Mouse (Mus musculus) inflammation-experienced regulatory T-cells, adult 6 months (primary cell): ENCODE results near the gene Myo18a. TPM values are rescaled to one million over a fixed set of nuclear protein-coding genes. Genes with fewer than 3 reads are reported as not detected.

ENCODE experiments used
- ATAC-seq: one replicate; pipeline ENCODE4 v1.8.0; 2017
- polyA plus RNA-seq, 3 experiments: library from polyadenylated mRNA; unstranded; fragments of 100-300 nt; shearing (Covaris generic); gene quantifications; one replicate each; pipeline ENCODE4 v1.2.1; 2017

Gene Myo18a
- polyA plus RNA-seq, 3 experiments from 2014 or later = 23.8 to 27.3 (median 25.1) TPM

DNA sequence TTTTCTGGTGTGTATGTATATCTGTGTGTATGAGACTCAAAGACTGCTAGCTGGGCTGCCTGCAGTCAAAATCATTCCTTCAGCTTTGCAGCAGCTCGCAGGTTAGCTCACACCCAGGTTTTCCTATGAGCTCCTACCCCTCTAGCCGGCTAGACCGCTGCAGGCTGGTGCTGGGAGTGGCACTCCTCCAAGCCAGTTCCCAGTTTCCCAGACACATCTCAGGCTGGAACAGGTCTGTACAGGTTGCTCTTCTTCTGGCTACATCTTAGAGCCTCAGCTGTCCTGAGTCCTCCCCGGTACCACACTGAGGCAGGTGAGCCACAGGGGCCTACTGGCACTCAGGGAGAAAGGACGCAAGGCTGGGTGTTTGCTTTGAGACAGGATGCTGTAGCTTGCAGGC is 74.8 kb downstream of the Myo18a start:
- ATAC-seq = no peak

DNA sequence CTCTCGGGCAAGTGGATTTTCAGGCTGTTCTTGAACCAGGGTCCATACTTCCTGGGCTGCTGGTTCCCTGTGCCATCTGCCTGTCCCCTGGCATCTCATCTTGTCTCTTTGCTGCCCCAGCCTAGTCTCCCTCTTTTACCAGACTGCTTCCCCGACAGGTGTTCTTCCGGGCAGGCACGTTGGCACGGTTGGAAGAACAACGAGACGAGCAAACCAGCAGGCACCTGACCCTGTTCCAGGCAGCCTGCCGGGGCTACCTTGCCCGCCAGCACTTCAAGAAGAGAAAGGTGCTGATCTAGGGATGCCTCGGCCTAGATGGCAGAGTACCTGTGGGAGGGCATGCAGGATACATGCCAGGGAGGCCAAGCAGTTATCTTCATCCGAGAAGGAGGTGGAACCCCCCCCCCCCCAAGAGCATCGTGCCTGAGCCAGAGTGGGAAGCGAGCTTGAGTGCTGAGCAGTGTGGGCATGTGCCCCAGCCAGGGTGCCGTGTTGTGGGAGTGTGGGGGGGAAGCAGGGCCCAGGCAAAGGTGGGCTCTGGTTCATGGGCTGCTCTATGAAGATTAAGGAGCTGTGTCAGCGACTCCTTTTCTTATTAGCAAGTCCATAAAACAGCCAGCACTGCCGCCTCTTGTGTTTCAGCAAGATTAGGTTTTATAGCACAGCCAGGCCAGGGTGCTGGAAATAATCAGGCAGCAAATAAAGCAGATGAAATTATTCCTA is 77.6 kb downstream of the Myo18a start:
- ATAC-seq = no peak

DNA sequence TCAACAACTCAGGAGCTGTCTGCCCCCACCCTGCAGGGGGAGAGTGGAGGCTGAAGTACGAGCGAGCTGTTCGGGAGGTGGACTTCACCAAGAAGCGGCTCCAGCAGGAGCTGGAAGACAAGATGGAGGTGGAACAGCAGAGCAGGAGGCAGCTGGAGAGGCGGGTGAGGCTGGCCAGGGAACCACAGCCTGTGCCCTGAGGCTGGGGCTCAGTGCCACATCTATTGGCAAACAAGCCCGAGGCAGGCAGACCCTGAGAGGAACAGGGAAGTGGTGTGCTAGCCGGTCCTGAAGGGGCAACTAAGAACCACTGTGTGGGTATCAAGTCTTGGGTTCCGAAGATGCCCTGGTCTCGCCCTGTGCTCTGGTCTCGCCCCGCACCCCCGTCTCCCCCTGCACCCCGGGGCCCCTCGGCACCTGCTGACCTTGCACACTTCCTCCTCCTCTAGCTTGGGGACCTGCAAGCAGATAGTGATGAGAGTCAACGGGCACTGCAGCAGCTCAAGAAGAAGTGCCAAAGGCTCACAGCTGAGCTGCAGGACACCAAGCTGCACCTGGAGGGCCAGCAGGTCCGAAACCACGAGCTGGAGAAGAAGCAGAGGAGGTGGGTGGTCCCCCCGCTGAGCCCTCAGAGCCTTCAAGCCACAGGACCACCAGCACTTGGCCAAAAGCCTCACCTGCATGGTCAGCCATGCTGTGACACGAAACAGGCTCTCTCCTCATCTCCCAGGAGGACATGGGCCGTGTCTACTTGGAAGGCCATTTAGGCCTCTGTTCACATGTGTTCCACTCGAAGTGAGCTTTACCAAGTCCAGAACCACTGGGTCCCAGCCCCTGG is 80.2 kb downstream of the Myo18a start:
- no peak for ATAC-seq

DNA sequence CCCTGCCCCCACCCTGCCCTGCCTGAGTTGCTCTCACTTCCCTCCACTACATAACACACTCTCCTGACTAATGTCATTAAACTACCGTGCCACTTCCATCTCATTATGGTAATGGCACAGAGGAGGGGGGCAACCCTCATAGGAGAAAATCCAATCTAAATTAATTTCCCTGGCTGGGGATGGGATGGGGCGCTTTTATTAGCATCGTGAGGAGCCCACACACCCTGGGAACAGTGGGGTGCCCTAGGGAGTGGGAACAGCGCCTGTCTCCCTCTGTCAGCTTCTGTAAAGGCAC is 80.8 kb downstream of the Myo18a start:
- no peak for ATAC-seq

DNA sequence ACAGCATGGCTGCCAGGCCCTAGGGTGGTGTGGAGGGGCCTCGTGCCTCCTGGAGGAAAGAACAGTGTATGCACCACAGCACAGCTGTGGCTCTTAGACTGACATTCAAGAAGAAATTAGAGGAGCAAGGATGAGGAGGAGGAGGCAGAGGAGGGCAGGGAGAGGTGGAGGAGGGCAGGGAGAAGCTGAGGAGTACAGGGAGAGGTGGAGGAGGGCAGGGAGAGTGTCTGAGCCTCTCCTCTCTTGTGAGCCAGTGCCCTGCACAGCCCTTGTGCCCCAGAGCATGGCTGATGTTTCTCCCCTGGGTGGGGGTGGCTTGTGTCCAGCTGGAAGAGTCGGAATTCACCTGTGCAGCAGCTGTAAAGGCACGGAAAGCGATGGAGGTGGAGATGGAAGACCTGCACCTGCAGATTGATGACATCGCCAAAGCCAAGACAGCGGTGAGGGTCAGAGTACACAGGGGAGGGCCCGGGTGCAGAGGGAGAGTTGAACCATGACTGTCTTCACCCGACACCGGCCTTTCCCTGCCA is 84.6 kb downstream of the Myo18a start:
- ATAC-seq = no peak

DNA sequence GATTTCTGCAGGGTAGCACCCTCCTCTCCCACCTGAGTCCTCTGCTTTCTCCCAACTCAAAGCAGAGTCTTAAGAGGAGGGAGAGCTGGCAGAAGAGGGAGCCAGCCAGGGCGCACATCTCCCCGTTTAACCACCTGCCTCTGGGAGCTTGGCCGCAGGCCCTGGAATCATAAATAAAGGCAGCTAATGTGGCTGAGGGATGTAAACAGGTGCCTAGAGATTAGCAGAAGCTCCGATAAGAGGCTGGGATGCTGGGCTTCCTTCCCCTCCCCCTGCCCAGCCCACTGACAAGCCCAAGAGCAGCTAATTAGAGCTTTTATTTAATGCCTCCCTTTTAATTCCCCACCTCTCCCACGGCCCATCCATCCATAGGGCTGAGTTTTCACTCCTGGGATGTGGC is 85.1 kb downstream of the Myo18a start:
- no peak for ATAC-seq

DNA sequence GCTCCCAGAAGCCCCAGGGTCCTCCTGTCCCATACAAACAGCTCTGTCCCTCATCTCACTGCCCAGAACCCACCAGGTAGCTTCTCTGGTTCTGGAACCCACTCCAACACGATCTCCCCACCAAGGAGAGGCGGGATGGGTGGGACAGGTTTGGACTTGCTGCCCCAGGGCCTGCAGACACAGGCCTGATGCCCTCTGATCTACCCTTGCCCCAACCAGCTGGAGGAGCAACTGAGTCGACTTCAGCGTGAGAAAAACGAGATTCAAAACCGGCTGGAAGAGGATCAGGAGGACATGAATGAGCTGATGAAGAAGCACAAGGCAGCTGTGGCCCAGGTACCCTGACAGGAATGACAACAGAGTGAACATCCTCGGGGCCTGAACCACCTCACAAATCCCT is 86.1 kb downstream of the Myo18a start:
- ATAC-seq = no peak

DNA sequence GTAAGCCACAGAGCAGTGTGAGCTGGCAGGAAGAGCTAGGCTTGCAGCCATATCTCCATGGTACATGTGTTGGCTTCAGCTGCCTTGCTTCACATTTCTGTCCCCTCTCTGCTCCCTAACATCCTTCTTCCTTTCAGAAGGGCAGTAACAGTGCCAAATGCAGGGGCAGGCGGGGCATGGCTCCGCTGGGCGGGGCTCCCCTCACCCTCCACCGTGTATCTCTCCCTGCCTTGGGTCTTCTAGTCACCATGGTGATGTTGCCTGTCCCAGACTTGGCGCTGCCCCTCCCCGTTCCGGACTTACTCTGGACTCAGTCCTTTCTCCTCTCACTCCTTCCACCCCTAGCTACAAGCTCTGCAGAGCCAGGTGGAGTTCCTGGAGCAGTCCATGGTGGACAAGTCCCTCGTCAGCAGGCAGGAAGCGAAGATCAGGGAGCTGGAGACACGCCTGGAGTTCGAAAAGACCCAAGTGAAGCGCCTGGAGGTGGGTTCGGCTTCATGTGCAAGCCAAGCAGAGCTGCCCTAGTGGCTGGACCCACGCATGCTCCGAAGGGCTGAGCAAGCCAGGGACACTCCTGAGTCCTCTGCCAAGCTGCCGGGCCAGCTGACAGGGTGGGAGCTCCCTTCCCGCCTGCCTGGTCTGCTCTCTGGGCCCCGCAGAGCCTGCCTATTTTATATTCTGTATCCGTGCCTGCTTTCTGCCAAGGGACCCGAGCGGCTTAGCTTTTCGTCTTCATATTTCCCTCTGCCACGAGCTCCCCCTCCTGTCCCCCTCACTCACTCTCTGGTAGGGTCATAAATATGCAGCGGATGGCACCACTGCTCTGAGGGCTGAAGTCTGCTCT is 87.6 kb downstream of the Myo18a start:
- no peak for ATAC-seq

DNA sequence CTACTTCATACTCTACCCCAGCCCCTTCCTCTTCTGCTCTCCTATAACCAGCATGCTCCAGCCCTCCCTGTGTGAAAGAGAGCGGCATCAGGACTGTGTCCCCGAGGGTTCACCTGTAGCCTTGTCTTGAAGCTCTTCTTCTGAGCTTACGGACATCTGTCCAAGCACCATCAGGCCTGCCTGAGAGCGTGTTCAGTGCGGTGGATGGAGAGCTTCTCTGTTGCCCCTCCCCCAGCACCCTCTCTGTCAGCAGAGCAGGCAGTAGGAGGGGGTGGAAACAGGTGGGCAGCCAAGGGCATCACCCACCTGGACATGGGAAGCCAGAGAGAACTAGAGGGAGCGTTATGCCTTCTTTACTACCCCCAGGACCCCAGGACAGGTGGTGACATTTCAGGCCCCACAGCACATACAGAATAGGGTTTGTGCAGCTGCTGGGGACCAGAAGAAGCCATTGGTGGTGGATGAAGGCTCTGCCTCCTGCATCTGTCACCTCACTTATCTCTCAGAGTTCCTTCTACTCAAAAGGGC is 88.5 kb downstream of the Myo18a start:
- no peak for ATAC-seq

DNA sequence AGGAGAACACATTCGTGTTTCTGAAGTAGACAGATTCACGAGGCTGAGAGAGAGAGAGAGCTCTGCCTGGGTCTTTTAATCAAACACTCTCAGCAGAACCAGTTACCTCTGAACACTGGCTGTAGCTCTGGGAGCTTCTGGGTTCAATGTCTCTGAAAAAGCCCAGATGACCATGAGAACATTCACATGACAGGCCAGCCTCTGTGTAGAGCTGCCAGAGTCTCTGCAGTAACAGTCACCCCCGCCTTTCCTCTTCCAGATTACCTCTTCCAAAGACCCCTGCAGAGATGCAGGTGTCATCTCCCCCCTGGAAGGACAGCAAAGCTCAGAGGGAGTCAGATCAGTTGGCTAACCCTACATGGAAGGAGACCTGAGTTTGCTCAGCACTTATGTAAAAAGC is 89.1 kb downstream of the Myo18a start:
- no peak for ATAC-seq

DNA sequence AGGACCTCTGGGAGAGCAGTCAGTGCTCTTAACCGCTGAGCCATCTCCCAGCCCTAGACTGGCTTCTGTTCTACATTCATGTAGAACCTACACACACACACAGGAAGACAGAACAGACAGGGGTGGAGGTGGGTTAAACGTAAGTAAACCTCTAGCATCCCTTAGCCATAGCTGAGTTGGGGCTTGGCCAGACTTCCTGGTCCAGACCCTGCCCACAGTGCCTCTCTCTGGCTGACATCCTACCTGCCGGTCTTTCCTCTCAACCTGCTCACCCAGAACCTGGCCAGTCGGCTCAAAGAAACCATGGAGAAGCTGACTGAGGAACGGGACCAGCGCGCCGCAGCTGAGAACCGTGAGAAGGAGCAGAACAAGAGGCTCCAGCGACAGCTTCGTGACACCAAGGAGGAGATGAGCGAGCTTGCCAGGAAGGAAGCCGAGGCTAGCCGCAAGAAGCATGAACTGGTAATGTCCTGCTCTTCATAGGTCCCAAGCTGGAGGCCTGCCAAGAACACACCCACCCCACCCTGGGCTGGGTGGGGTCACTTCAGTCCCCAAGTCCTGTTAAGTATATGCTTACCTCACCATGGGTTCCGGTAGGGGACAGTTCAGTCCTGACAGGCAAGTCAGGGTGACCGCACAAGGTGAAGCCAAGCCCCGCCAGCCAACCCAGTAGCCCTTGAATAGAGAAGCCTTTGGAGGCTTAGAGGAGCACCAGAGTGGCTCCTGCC is 90.1 kb downstream of the Myo18a start:
- ATAC-seq = no peak

DNA sequence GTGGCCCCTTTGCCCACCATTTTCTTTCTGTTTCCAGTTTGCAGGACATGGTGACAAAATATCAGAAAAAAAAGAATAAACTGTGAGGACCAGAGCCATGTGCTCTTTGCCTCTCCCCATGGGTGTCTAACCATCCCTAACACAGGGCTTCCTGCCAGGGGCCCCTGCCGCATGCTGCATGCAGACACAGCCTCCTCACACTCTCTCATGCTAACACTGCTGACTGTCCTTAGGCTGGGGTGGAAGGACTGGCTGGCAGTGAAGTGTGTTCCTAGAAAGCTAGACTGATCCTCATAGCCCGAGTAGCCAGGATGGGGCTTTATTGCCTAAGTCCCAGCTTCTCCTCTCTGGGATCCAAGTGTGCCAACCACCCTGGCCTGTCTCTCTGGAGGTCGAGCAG is 91.6 kb downstream of the Myo18a start:
- no peak for ATAC-seq

DNA sequence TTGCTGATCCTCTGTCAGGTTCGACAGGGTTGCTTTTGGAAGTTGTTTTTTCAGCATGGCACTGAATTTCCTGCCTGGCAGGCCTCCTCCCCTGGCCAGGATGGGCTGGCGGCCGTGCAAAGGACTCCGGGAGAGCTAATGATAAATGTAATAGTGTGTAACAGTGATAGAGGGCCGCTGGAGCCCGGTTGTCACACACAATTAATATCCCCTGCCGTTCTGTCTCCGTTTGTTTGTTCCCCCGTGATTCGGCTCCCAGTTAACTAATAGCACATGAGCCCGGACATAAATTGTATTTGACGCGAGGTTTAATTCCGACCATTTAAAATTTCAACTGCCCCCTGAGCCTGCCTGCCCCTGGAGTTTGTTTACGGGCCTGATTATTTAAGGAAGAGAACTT is 92.3 kb downstream of the Myo18a start:
- no peak for ATAC-seq

DNA sequence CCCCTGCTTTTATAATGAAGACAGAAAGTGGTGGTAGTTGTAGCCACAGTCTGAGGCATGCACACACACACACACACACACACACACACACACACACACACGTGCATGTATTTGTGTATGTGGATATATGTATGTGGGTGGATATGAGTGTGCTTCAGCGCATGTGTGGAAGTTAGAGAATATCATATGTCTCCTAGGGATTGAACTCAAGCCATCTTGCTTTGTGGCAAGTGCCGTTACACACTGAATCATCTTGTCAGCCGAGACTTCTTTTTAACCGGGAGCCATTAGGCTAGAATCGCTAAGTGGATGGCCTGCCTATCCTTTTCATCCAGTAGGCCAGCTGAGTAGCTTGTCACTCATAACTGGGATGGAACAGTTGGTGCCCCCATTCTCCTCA is 94.0 kb downstream of the Myo18a start:
- ATAC-seq = no peak

DNA sequence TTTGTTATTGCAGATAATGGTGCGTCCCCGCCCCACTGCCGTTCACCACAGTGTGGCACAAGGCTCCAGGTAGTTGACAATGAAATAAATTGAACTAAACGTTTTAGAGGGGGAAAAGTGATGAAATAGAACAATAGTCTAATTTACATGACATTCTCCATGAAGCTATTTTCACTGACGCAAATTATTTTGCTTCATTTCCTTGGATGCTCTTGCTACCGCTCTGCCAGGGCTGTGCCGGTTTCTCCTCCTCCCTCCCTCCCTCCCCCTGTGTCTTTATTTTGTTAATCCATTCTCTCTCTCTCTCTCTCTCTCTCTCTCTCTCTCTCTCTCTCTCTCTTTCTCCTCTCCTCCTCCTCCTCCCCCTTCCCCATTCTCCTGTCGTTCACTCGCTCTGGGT is 95.5 kb downstream of the Myo18a start:
- ATAC-seq = no peak

DNA sequence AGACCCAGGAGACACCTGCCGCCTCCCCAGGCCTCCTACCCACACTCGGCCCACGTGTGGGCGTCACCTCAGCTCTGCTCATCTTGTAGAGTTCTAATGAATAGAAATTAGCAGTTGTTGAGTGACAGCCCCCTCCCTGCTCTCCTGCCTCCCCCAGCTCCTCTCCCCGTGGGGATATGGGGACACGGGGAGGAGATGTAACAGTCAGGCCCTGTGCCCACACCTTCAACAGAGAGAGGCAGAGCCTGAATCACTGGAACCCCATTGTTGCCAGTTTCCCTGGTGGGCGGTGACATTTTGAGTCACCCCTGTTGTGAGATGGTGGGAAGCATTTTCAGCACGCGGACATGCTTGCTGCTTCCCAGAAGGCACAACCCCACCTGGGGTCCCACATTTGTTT is 97.9 kb downstream of the Myo18a start:
- no peak for ATAC-seq

DNA sequence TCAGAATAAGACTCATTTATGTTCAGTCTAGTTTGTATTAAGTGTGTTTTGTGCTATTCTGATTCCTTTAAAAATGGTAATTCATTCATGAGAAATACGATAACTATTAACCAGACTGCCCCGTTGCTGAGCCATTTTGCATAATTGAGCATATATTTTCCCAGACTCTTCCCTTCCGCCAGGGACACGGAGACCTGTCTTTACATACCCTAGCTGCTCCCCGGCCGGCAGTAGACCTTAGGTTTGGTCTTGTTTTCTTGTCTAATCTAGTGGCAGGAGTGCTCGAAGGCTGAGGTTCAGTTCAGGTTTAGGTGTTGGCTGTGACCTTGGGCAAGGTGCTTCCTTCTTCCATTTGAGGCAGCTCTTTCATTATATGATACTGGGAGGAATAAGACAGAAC is 99.8 kb downstream of the Myo18a start:
- ATAC-seq = no peak

DNA sequence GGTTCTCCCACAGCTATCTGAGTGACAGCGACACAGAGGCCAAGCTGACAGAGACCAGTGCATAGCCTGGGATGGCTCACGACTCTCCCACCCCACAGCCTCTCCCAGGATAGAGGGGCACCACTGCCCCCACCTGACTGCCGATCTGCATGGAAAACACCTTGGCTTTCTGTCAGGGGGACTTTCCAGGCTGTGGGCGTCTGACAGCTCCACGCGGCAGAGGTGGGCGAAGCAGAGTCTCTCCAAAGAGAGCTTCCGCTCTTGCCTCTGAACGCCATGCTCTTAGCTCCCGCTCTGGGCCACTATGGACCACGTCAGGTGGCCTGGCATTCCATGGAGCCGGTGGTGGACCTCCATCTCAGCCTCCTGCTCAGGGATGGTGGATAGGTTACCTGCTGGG is 101.7 kb downstream of the Myo18a start:
- no peak for ATAC-seq

DNA sequence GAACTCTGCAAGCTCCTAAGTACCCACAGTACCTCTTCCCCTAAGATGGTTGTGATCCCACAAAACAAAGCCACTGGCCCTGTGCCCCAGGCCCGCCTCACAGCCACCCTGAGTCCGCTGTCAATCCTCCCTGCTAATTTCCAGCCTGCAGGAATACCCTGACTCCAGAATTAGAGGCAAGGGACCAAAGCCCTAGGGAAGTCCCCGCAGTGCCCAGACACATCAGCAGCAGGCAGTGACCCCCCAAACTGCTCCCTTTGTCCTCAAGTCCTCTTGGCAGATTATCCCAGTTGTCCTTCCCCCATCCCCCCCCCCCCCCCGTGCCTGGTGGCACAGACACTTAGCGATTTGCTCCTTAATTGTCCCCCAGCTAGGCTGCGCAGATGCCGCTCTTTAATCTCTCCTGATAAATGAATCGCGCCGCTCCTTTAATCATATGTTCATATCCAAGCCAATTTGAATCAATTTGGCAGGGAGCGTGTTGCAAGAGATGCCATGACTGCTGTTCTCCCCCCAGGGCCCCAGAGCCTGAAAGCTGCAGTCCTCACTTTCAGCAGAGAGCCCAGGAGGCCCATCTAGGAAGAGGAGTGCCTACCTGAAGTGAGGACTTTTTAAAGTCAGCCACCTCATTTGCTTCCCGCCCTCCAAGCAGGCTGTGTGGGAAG is 104.5 kb downstream of the Myo18a start:
- no peak for ATAC-seq

DNA sequence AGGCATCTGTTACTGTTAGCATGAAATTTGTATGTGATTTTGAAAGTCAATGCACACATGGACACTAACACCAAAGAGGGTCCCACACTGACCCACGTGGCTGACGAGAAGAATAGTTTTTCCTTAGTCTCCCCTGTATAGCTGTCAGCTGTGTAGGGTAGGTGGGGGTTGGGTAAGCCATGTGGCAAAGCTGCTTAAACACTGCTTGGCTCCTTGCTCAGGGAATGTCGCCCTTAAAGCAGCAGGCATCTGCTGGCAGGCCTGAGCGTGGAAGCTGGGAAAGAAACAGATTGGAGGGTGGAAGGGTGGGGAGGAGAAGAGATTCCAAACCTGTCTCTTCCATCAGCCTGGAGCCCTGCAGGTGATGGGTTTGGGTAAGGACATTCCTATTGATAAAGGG is 108.4 kb downstream of the Myo18a start:
- no peak for ATAC-seq

DNA sequence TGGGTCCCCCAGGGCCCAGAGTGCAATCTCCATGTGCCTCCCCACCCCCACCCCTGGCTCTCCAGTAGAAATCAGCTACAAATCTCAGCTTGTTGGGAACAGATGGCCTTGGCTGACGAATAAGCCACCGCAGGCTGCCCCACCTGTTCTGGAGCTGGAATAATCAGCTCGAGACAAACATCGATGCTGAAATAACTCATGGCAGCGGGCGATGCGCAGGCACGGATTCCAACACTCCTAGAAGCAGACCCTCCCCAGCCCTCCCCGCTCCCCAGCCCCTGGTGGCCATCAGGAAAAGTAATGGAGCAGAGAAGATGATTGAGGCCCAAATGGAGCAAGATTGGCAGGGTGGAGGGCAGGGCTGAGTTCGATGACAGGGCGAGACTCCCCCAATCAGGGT is 109.2 kb downstream of the Myo18a start:
- no peak for ATAC-seq

DNA sequence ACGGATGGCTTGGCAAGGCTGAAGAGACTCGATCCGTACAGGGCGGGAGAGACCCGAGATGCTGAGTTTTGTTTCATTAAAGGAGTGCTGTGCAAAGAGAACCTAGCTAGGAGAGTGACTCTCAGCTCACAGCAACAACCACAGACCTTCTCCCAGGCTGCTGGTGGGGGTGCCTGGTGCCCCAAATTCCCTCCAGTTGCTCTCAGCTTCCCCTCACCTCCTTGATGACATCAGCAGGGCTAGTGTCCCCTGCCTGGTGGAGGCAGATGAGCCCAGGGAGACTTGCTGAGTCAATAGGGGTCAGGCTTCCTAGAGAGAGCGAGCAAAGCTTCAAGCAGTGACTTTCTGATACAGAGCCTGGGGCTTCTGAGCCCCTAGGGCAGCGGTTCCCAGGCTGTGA is 109.6 kb downstream of the Myo18a start:
- ATAC-seq = no peak
